Mouse (Mus musculus) MEL (cell line): ENCODE results near the gene Phyhipl. TPM values are rescaled to one million over a fixed set of nuclear protein-coding genes. Genes with fewer than 3 reads are reported as not detected.

Experiments used
- DNase-seq: peaks from one replicate; pipeline ENCODE4 v3.0.0; 2011; ENCODE audit warnings: low read depth, low spot score
- H3K27ac ChIP-seq: 2 replicates; pipeline ENCODE4 v1.5.1; 2012; ENCODE audit warnings: low read depth, mild to moderate bottlenecking, control low read depth, low read length, moderate library complexity; ENCODE audit not compliant: control insufficient read depth
- H3K27me3 ChIP-seq, 2 experiments: fragments of 150-350 bp in 1 of 2; sonication (generic) in 1 of 2; 2 replicates each; pipeline ENCODE4 v1.6.1; 2012; ENCODE audit warnings: low read length in 2 of 2, mild to moderate bottlenecking in 2 of 2, improper control_type of control experiment in 1 of 2, moderate library complexity in 1 of 2; ENCODE audit not compliant: insufficient read depth in 2 of 2, control insufficient read depth in 1 of 2
- H3K36me3 ChIP-seq, 2 experiments: 2 replicates each; pipeline ENCODE4 v1.6.1; 2012 to 2014; ENCODE audit warnings: low read length in 2 of 2, improper control_type of control experiment in 1 of 2, inconsistent platforms in 1 of 2, mild to moderate bottlenecking in 1 of 2; ENCODE audit not compliant: insufficient read depth in 2 of 2, control insufficient read depth in 1 of 2
- H3K4me1 ChIP-seq, 2 experiments: fragments of 150-350 bp in 1 of 2; sonication (generic) in 1 of 2; 2 replicates each; pipeline ENCODE4 v1.6.1; 2012; ENCODE audit warnings: low read length in 2 of 2, improper control_type of control experiment in 1 of 2, mild to moderate bottlenecking in 1 of 2; ENCODE audit not compliant: insufficient read depth in 2 of 2, control insufficient read depth in 1 of 2
- H3K4me3 ChIP-seq, 2 experiments: fragments of 150-350 bp in 1 of 2; sonication (generic) in 1 of 2; 2 replicates each; pipeline ENCODE4 v1.5.1; 2012; ENCODE audit warnings: low read depth in 2 of 2, low read length in 2 of 2, mild to moderate bottlenecking in 2 of 2, moderate library complexity in 2 of 2, control low read depth in 1 of 2, improper control_type of control experiment in 1 of 2; ENCODE audit not compliant: control insufficient read depth in 1 of 2, insufficient read depth in 1 of 2
- H3K79me2 ChIP-seq: 2 replicates; pipeline ENCODE4 v1.6.1; 2012; ENCODE audit warnings: mild to moderate bottlenecking, low read length, moderate library complexity; ENCODE audit not compliant: control insufficient read depth, poor library complexity, insufficient read depth
- H3K9ac ChIP-seq: 2 replicates; pipeline ENCODE4 v1.6.1; 2012; ENCODE audit warnings: low read depth, mild to moderate bottlenecking, control low read depth, low read length, moderate library complexity; ENCODE audit not compliant: control insufficient read depth, poor library complexity, severe bottlenecking
- H3K9me3 ChIP-seq: fragments of 150-350 bp; sonication (generic); replicated peaks from 2 replicates; pipeline ENCODE4 v1.6.1; 2012; ENCODE audit warnings: mild to moderate bottlenecking, low read length, improper control_type of control experiment, moderate library complexity; ENCODE audit not compliant: insufficient read depth
- CHD1 ChIP-seq: IDR thresholded peaks from 2 replicates; pipeline ENCODE4 v1.6.1; 2012; ENCODE audit warnings: low read depth, mild to moderate bottlenecking, inconsistent platforms, low read length, improper control_type of control experiment
- CHD2 ChIP-seq: IDR thresholded peaks from 2 replicates; pipeline ENCODE4 v1.6.1; 2011; ENCODE audit warnings: low read length, improper control_type of control experiment
- CTCF ChIP-seq, 3 experiments: IDR thresholded peaks in 2 of 3; conservative IDR thresholded peaks in 1 of 3; 2 replicates each; pipeline ENCODE4 v1.5.1; 2011 to 2012; ENCODE audit warnings: low read length in 3 of 3, low read depth in 2 of 3, mild to moderate bottlenecking in 2 of 3, improper control_type of control experiment in 1 of 3, inconsistent platforms in 1 of 3, mixed read lengths in 1 of 3, moderate library complexity in 1 of 3; ENCODE audit not compliant: control insufficient read depth in 1 of 3, insufficient read depth in 1 of 3, poor library complexity in 1 of 3, severe bottlenecking in 1 of 3
- ELF1 ChIP-seq: IDR thresholded peaks from 2 replicates; pipeline ENCODE4 v1.6.1; 2014; ENCODE audit warnings: low read depth, mild to moderate bottlenecking, inconsistent platforms, low read length, improper control_type of control experiment, moderate library complexity
- EP300 ChIP-seq, 2 experiments: IDR thresholded peaks; 2 replicates each; pipeline ENCODE4 v1.6.1; 2011; ENCODE audit warnings: improper control_type of control experiment in 2 of 2, low read length in 2 of 2, low read depth in 1 of 2, mild to moderate bottlenecking in 1 of 2
- ETS1 ChIP-seq: IDR thresholded peaks from 2 replicates; pipeline ENCODE4 v1.6.1; 2012; ENCODE audit warnings: low read depth, mild to moderate bottlenecking, inconsistent platforms, low read length, improper control_type of control experiment, moderate library complexity
- JUND ChIP-seq: IDR thresholded peaks from 2 replicates; pipeline ENCODE4 v1.6.1; 2011; ENCODE audit warnings: low read depth, mild to moderate bottlenecking, improper control_type of control experiment, low read length
- MAX ChIP-seq: IDR thresholded peaks from 2 replicates; pipeline ENCODE4 v1.6.1; 2011; ENCODE audit warnings: low read length, improper control_type of control experiment
- MAZ ChIP-seq: IDR thresholded peaks from 2 replicates; pipeline ENCODE4 v1.6.1; 2012; ENCODE audit warnings: low read depth, mild to moderate bottlenecking, inconsistent platforms, low read length, improper control_type of control experiment
- MYC ChIP-seq: IDR thresholded peaks from 2 replicates; pipeline ENCODE4 v1.6.1; 2011; ENCODE audit warnings: low read depth, mild to moderate bottlenecking, low read length, improper control_type of control experiment, moderate library complexity
- NRF1 ChIP-seq: IDR thresholded peaks from 2 replicates; pipeline ENCODE4 v1.6.1; 2014; ENCODE audit warnings: low read depth, mild to moderate bottlenecking, inconsistent platforms, low read length, improper control_type of control experiment, moderate library complexity; ENCODE audit not compliant: poor library complexity, insufficient read depth, severe bottlenecking
- POLR2A ChIP-seq, 2 experiments: IDR thresholded peaks; 2 replicates each; pipeline ENCODE4 v1.6.1; 2011 to 2012; ENCODE audit warnings: low read length in 2 of 2, mild to moderate bottlenecking in 2 of 2, control low read depth in 1 of 2, improper control_type of control experiment in 1 of 2, low read depth in 1 of 2, moderate library complexity in 1 of 2; ENCODE audit not compliant: control insufficient read depth in 1 of 2, insufficient read depth in 1 of 2, poor library complexity in 1 of 2
- POLR2AphosphoS5 ChIP-seq: IDR thresholded peaks from 2 replicates; pipeline ENCODE4 v1.6.1; 2012; ENCODE audit warnings: low read depth, borderline replicate concordance, mild to moderate bottlenecking, inconsistent platforms, low read length, moderate library complexity, mixed read lengths
- RAD21 ChIP-seq: IDR thresholded peaks from 2 replicates; pipeline ENCODE4 v1.6.1; 2011; ENCODE audit warnings: mild to moderate bottlenecking, low read depth, low read length, improper control_type of control experiment
- SIN3A ChIP-seq: IDR thresholded peaks from 2 replicates; pipeline ENCODE4 v1.6.1; 2012; ENCODE audit warnings: low read length, improper control_type of control experiment, inconsistent platforms
- TCF12 ChIP-seq: IDR thresholded peaks from 2 replicates; pipeline ENCODE4 v1.6.1; 2014; ENCODE audit warnings: low read depth, mild to moderate bottlenecking, inconsistent platforms, low read length, improper control_type of control experiment, moderate library complexity
- UBTF ChIP-seq: IDR thresholded peaks from 2 replicates; pipeline ENCODE4 v1.6.1; 2012; ENCODE audit warnings: low read depth, mild to moderate bottlenecking, inconsistent platforms, low read length, improper control_type of control experiment, moderate library complexity, borderline replicate concordance; ENCODE audit not compliant: insufficient read depth
- USF1 ChIP-seq: IDR thresholded peaks from 2 replicates; pipeline ENCODE4 v1.6.1; 2014; ENCODE audit warnings: low read depth, mild to moderate bottlenecking, inconsistent platforms, low read length, improper control_type of control experiment, moderate library complexity
- USF2 ChIP-seq, 2 experiments: IDR thresholded peaks; 2 replicates each; pipeline ENCODE4 v1.6.1; 2011 to 2012; ENCODE audit warnings: improper control_type of control experiment in 2 of 2, low read length in 2 of 2, borderline replicate concordance in 1 of 2, inconsistent platforms in 1 of 2, low read depth in 1 of 2, mild to moderate bottlenecking in 1 of 2; ENCODE audit not compliant: insufficient read depth in 1 of 2
- ZC3H11A ChIP-seq: IDR thresholded peaks from 2 replicates; pipeline ENCODE4 v1.6.1; 2012; ENCODE audit warnings: low read depth, mild to moderate bottlenecking, inconsistent platforms, low read length, improper control_type of control experiment
- ZKSCAN1 ChIP-seq: IDR thresholded peaks from 2 replicates; pipeline ENCODE4 v1.6.1; 2012; ENCODE audit warnings: low read depth, mild to moderate bottlenecking, inconsistent platforms, low read length, improper control_type of control experiment, moderate library complexity
- ZMIZ1 ChIP-seq: IDR thresholded peaks from 2 replicates; pipeline ENCODE4 v1.6.1; 2012; ENCODE audit warnings: low read depth, mild to moderate bottlenecking, inconsistent platforms, low read length, improper control_type of control experiment, moderate library complexity
- ZNF384 ChIP-seq: IDR thresholded peaks from 2 replicates; pipeline ENCODE4 v1.6.1; 2012; ENCODE audit warnings: low read depth, mild to moderate bottlenecking, inconsistent platforms, low read length, improper control_type of control experiment
- polyA plus RNA-seq, 2 experiments: library from polyadenylated mRNA; stranded (reverse) in 1 of 2; unstranded in 1 of 2; fragments of >175 nt in 1 of 2; fragments of >200 nt in 1 of 2; gene quantifications; 2 replicates each; pipeline versions ENCODE4 v1.2.1 to v1.2.4; 2012; ENCODE audit warnings: low replicate concordance in 2 of 2, low read depth in 1 of 2; ENCODE audit not compliant: insufficient read length in 2 of 2, insufficient read depth in 1 of 2, missing spikeins in 1 of 2
- total RNA-seq: library from RNA; depleted of rRNA; stranded (reverse); fragments of 300-350 nt; gene quantifications from 2 replicates; pipeline ENCODE4 v1.2.3, GENCODE M21; 2012

Gene Phyhipl
- total and polyA plus RNA-seq, 3 experiments, result not detected

GRCm38 (mm10) chr10:70530185-70530823 is 125.5 kb downstream of the Phyhipl start:
- H3K9me3 ChIP-seq, result no peaks in the 10 kb centered on the region
- no peaks in the 10 kb centered on the region for H3K27me3 ChIP-seq
- no peak for DNase-seq

GRCm38 (mm10) chr10:70521379-70521778 is 134.4 kb downstream of the Phyhipl start:
- no peak for TF ChIP-seq MAZ
- no peak for TF ChIP-seq RAD21
- no peak for TF ChIP-seq NRF1
- no peak for TF ChIP-seq MAX
- TF ChIP-seq CTCF (IDR thresholded peaks at IDR 0.05 in 2 of 3, conservative IDR thresholded peaks at IDR 0.05 in 1 of 3; ENCODE audit: control insufficient read depth in 1 of 3, insufficient read depth in 1 of 3, low read depth in 2 of 3, low read length in 3 of 3, poor library complexity in 1 of 3, severe bottlenecking in 1 of 3), result no peak
- no peak for TF ChIP-seq ZKSCAN1
- TF ChIP-seq POLR2AphosphoS5, result no peak
- TF ChIP-seq ZMIZ1, result no peak
- no peak for TF ChIP-seq UBTF
- no peaks in the 10 kb centered on the region for H3K4me1 ChIP-seq
- H3K27me3 ChIP-seq, result no peaks in the 10 kb centered on the region
- H3K4me3 ChIP-seq, result no peak overlapping the region
- no peaks in the 10 kb centered on the region for H3K9me3 ChIP-seq
- no peaks in the 10 kb centered on the region for H3K79me2 ChIP-seq
- no peaks in the 10 kb centered on the region for H3K36me3 ChIP-seq
- no peak overlapping the region for H3K9ac ChIP-seq
- DNase-seq, result no peak
- H3K27ac ChIP-seq, result no peak overlapping the region

More at GRCm38 (mm10) chr10:70530185-70530823, 125.5 kb downstream of the Phyhipl start:
- TF ChIP-seq CHD1, result no peak
- TF ChIP-seq, all 39 proteins: peak for 0
- H3K4me1 ChIP-seq, result no peaks in the 10 kb centered on the region
- no peak overlapping the region for H3K9ac ChIP-seq
- H3K4me3 ChIP-seq, result no peak overlapping the region
- H3K36me3 ChIP-seq, result no peaks in the 10 kb centered on the region
- no peak overlapping the region for H3K27ac ChIP-seq
- H3K79me2 ChIP-seq, result no peaks in the 10 kb centered on the region

GRCm38 (mm10) chr10:70520143-70521131 is 135.3 kb downstream of the Phyhipl start:
- Histone ChIP-seq H3K9ac (no peak overlapping the region), H3K4me1 (no peaks in the 10 kb centered on the region), H3K36me3 (no peaks in the 10 kb centered on the region), H3K27ac (no peak overlapping the region), H3K79me2 (no peaks in the 10 kb centered on the region), H3K4me3 (no peak overlapping the region), H3K9me3 (no peaks in the 10 kb centered on the region), H3K27me3 (no peaks in the 10 kb centered on the region)
- no peak for DNase-seq
- TF ChIP-seq ZC3H11A (no peak), ZKSCAN1 (no peak), CHD2 (no peak), ELF1 (no peak), EP300 (IDR thresholded peaks at IDR 0.05; ENCODE audit: low read depth in 1 of 2, low read length in 2 of 2) (no peak), ZNF384 (no peak), POLR2A (IDR thresholded peaks at IDR 0.05; ENCODE audit: control insufficient read depth in 1 of 2, insufficient read depth in 1 of 2, low read depth in 1 of 2, low read length in 2 of 2, poor library complexity in 1 of 2) (no peak), ZMIZ1 (no peak), TCF12 (no peak), USF2 (IDR thresholded peaks at IDR 0.05; ENCODE audit: borderline replicate concordance in 1 of 2, insufficient read depth in 1 of 2, low read depth in 1 of 2, low read length in 2 of 2) (no peak), JUND (no peak), MYC (no peak), USF1 (no peak), UBTF (no peak), SIN3A (no peak), ETS1 (no peak)
